Mouse (Mus musculus) bone marrow, adult 2 months (tissue): ENCODE results near the gene Fam71b. TPM values are rescaled to one million over a fixed set of nuclear protein-coding genes. Genes with fewer than 3 reads are reported as not detected.
A peak's percentile ranks its signal among the peaks of the same experiment; 100 is the strongest.

Experiments used
- H3K27ac ChIP-seq: fragments of 200-500 bp; 2 replicates; pipeline ENCODE4 v1.5.1; 2012; ENCODE audit warnings: low read depth, mild to moderate bottlenecking, control low read depth, inconsistent platforms, low read length; ENCODE audit not compliant: control insufficient read depth, poor library complexity, insufficient read depth
- H3K4me1 ChIP-seq: fragments of 200-500 bp; 2 replicates; pipeline ENCODE4 v1.6.1; 2011; ENCODE audit warnings: low read length; ENCODE audit not compliant: control insufficient read depth, insufficient read depth
- H3K4me3 ChIP-seq: fragments of 200-500 bp; replicated peaks from 2 replicates; pipeline ENCODE3; 2011; ENCODE audit warnings: mild to moderate bottlenecking, low read depth, low read length, control low read depth; ENCODE audit not compliant: control insufficient read depth
- CTCF ChIP-seq: fragments of 200-500 bp; IDR thresholded peaks from 2 replicates; pipeline ENCODE4 v1.5.1; 2011; ENCODE audit warnings: low read length, control low read depth; ENCODE audit not compliant: control insufficient read depth, insufficient read depth
- POLR2A ChIP-seq: fragments of 200-500 bp; IDR thresholded peaks from 2 replicates; pipeline ENCODE4 v1.6.1; 2011; ENCODE audit warnings: low read depth, mild to moderate bottlenecking, control low read depth, low read length, borderline replicate concordance; ENCODE audit not compliant: control insufficient read depth
- WGBS: fragments of 180-500 bp; shearing (Covaris S2); methylation state at CpG from one replicate; pipeline ENCODE4 v1.1.7; 2018; 5-methylcytosine and 5-hydroxymethylcytosine counted together
- polyA plus RNA-seq: library from polyadenylated mRNA; stranded (reverse); fragments of >200 nt; gene quantifications from 2 replicates; pipeline ENCODE4 v1.2.4, GENCODE M21; 2011; ENCODE audit warnings: low replicate concordance; ENCODE audit not compliant: missing spikeins, insufficient read depth, insufficient read length

Gene Fam71b
- not detected in 2 replicates for polyA plus RNA-seq

DNA sequence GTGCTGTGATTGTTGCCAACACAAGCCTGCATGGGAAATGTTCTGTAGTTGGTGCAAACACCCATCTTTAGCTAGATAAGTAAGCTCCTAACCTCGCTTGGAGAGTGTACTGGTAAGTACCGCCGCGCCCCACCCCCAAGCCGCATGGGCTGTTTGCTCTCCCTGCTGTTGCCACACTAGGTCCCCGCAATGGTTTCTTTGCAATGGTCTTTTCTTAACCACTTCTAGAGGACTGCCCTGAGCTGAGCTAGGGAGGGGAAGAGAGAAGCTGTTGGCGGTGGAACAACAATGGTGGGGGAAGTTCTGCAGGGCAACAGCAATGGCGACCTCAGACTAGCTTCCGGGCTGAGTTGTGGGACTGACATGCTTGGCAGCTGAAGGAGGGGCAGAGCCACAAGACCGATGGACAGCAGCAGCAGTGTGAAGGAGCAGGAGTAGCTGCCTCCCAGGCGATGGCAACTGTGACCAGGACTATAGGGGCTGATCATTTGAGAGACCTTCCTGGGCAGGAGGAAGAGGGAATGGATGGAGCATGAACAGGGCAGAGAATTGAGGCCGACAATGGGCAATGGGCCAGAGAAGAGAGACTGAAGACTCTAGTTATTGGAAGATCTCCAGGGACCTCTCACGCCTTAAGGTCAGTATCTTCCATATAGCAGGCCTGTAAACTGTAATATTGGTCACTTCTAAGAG, at the start of gene Fam71b:
Gene Fam71b (plus strand): TSS at position 393 of the 693 bp plus-strand sequence.
- H3K4me1 ChIP-seq, result peaks cover 7% of the 10 kb centered on the region; the same call in 1 of the 2 replicates
- TF ChIP-seq POLR2A (no peak), CTCF (no peak)
- peak within 1 kb of the TSS; percentile 43 for H3K27ac ChIP-seq
- H3K4me3 ChIP-seq, result no peak within 1 kb of the TSS
- 46% methylated on average over 13 of the region's 13 CpGs for WGBS

- TF ChIP-seq CTCF (no peak), POLR2A (no peak)
- 71% methylated on average over 5 of the region's 5 CpGs for WGBS
- Histone ChIP-seq H3K27ac (no peak overlapping the region), H3K4me3 (no peak overlapping the region), H3K4me1 (peaks cover 6% of the 10 kb centered on the region; the same call in 1 of the 2 replicates)
Measured at GRCm38 (mm10) chr11:46347756-46348155, 48.6 kb upstream of the Fam71b start.

DNA sequence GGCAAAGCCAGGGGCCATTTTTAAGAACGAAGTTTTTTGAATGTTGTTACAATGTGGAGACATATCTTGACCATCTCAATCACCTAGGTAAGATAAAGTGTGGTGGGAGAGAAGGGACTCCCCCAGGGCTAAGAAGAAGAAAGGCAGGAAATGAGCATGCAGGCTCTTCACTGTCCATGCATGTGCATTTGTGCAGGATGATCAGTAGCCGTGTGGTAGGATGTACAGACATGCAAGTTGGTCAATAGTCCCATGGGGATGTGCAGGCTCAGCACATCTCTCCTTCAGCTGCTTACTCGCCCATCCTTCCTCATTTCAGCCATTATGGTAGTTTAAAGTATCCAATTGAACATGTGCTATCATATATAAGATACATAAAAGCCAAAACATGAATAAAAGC, 47.9 kb upstream of the Fam71b start:
- TF ChIP-seq CTCF (no peak), POLR2A (no peak)
- H3K27ac ChIP-seq, result no peak overlapping the region
- WGBS, result 61% methylated on average over 3 of the region's 3 CpGs
- no peak overlapping the region for H3K4me3 ChIP-seq
- H3K4me1 ChIP-seq, result peaks cover 4% of the 10 kb centered on the region; the same call in 1 of the 2 replicates

GRCm38 (mm10) chr11:46349681-46350410, 46.5 kb upstream of the Fam71b start:
- WGBS, result 82% methylated on average over 2 of the region's 2 CpGs
- Histone ChIP-seq H3K4me3 (no peak overlapping the region), H3K27ac (no peak overlapping the region), H3K4me1 (peaks cover 2% of the 10 kb centered on the region; the same call in 1 of the 2 replicates)
- TF ChIP-seq CTCF (no peak), POLR2A (no peak)

- WGBS, result 70% methylated on average over 1 of the region's 1 CpGs
- Histone ChIP-seq H3K4me3 (no peak overlapping the region), H3K27ac (no peak overlapping the region), H3K4me1 (peaks cover 3% of the 10 kb centered on the region; the same call in 1 of the 2 replicates)
- no peak for TF ChIP-seq POLR2A
- TF ChIP-seq CTCF, result no peak
Measured at GRCm38 (mm10) chr11:46358369-46358768, 38.0 kb upstream of the Fam71b start.

DNA sequence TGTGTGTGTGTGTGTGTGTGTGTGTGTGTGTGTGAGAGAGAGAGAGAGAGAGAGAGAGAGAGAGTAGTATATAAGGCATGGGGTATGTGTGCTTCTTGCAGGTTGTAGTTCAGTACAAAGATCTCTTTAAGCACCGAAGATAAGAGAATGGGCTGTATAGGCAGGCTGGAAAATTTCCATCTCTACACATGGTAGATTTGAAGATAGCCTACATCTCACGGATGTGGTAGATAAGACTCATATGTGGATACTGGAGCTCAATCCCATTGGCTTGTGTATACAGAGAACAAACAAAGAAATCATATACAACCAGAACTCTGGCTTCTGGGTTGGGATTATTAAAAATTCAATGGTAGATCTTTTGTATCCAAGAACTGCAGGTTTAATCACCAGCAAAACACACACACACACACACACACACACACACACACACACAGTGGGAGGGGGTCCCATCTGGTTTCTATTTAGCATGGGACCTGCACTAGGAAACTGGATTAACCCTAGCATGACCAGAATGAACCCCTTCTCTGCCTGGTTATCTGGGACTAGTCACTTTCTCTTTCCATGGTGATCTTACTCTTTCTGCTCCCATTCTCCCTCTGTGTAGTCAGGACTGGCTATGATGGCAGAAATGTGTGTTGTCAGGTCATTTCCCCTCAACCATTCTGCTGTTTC, 35.2 kb upstream of the Fam71b start:
- Histone ChIP-seq H3K4me3 (no peak overlapping the region), H3K4me1 (peaks cover 3% of the 10 kb centered on the region; the same call in 1 of the 2 replicates)
- WGBS, result 76% methylated on average over 2 of the region's 2 CpGs

GRCm38 (mm10) chr11:46362061-46363022, 34.0 kb upstream of the Fam71b start:
- peaks cover 3% of the 10 kb centered on the region; the same call in 1 of the 2 replicates for H3K4me1 ChIP-seq
- H3K27ac ChIP-seq, result peak overlapping the region; percentile 81
- no peak overlapping the region for H3K4me3 ChIP-seq
- TF ChIP-seq POLR2A (no peak), CTCF (no peak)
- whole genome bisulfite sequencing, result 32% methylated on average over 18 of the region's 18 CpGs

More for the DNA sequence above, 35.2 kb upstream of the Fam71b start:
- H3K27ac ChIP-seq, result no peak overlapping the region
- no peak for TF ChIP-seq CTCF
- no peak for TF ChIP-seq POLR2A
